Mouse (Mus musculus) thymus, postnatal 0 days (tissue): ENCODE results near the gene Fam221a. TPM values are rescaled to one million over a fixed set of nuclear protein-coding genes. Genes with fewer than 3 reads are reported as not detected.
"Not testable (repeated sequence)": the region's sequence is repeated elsewhere in the genome, so short reads cannot be mapped to it uniquely, and the experiment has no call there.

Experiments
- DNase-seq: peaks from one replicate; pipeline ENCODE4 v3.0.0-alpha.2; 2015; ENCODE audit warnings: low spot score
- polyA plus RNA-seq: library from polyadenylated mRNA; unstranded; fragments of >200 nt; fragmentation: Nextera tagmentation; extraction: Ambion mirVana; gene quantifications from 2 replicates; pipeline ENCODE4 v1.2.1, GENCODE M21; 2015

The Fam221a gene
- polyA plus RNA-seq, 1 experiment from 2014 or later: 12.1 TPM

DNA sequence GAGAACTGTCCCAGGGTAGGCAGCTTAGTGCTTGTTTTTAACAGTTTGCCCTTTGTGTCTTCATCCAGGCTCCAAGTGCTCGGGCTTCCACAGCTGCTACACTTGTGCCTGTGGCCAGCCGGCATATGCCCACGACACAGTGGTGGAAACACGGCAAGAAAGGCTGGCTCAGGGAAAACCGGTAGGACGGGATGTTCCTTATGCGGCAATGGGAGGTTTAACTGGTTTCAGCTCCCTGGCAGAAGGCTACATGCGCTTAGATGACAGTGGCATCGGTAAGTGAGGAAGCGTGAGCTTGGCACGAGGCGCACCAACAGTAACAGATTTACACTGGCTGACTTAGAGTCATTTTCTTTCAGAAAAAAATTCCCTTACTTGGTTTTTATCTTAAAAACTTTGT lies 10.8 kb downstream of the Fam221a start:
- no peak for DNase-seq

DNA sequence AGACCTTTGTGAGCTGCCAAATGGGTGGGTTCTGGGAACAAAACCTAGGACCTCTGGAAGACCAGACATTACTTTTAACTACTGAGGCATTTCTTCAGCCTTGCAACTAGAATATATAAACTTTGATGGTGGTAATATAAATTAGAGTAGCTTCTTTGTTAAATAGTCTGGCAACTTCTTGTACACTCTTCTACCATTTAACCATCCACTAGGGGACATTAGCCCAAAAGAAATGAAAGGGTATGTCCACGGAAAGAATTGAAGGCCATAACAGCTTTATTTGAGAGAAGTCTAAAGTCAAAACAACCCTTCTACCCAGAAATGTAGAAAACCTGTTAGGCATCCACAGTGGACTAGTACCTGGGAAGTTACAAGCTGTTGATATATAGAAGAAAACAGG lies 26.7 kb downstream of the Fam221a start:
- DNase-seq: no peak

DNA sequence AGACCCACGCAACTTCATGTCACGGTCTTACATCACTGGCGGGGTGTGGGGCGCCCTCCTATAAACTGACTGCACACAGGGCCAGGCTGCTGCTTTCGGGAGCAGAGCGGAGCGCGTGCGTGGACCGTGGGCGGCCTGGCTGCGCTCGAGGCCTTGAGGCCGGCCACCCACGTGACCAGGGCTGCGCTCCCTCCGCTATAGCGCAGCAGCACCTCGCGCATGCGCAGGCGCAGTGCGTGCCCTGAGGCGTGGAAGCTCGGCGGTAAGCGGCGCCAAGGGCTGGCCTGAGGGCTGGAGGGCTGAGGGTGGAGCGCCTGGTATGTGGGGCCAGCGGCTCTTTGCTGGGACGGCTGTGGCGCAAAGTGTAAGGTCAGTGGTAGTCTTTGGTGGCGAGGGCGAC lies 27.8 kb downstream of the Fam221a start, which contains the start of gene Stk31:
Stk31 (plus strand) TSS at position 289 of the 400 bp plus-strand sequence.
- DNase-seq: no peak

DNA sequence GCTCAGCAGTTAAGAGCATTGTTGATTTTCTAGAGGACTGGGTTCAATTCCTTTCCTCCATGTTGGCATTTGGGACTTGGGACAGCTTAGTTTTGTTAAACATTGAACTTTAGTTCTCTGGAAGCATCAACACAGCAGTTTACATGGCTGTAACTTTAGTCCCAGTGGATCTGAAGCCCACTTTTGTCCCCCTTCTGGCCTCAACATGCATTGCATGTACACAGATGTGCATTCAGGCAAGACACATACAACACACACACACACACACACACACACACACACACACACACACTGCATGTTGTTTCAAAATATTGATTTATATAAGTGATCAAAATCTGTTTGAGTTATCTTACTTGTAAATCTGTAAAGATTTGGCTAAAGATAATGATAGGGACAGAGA lies 29.9 kb downstream of the Fam221a start:
- peak; percentile 45 for DNase-seq

DNA sequence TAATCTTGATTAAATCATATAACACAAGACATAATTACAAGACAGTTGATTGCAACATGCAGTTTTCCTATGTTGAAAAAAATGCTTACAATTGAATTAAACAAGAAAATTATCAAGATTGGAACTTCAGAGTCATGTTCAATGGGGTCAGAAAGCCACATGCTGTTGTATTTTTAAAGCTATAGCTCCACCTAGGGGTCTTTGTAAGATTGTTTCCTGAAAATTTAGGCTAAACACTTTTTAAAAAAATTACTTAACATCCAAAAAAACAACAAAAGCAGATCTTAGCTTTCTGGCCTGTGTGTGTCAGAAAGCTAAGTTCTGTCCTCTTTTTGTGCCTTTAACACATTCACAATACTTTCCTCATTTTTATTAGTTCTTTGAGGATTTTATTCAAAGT lies 30.8 kb downstream of the Fam221a start:
- DNase-seq: peak; percentile 62

DNA sequence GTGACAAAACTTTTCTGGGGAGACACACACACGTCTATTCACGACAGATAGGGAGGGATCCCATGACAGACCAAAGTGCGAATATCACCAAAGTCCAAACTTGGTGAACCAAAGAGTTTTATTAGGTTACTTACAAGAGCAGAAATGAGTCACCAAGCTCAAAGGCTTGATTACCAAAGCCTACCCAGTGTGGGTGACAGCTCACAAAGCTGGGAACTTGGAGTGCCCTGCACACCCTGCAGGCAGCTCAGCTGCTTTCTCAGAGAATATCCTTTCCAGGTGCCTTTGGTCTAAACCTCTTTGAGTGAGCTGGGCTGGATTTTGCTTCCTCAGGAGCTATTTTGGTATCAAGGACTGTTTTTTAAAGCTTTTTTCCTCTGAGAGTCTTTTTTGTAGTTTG lies 43.3 kb downstream of the Fam221a start:
- no peak for DNase-seq

DNA sequence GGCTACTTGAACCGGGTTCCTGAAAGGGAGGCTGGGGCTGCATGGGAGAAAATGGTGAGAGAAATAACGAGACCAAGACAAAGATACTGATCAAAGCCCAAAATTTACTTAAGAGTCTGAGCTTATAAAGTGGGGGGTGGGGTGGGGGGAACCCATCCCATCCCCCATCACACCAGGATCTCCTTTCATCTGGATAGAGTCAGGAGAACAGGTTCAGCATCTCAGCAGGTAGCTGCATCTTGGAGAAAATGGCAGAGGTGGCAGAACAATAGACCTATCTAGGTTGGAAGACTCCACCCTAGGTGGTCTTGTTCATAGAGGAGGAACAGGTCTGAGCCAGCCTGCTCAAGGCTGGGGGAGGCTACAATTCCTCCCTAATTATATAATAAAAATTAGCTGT lies 45.4 kb downstream of the Fam221a start:
- not testable (repeated sequence) for DNase-seq

DNA sequence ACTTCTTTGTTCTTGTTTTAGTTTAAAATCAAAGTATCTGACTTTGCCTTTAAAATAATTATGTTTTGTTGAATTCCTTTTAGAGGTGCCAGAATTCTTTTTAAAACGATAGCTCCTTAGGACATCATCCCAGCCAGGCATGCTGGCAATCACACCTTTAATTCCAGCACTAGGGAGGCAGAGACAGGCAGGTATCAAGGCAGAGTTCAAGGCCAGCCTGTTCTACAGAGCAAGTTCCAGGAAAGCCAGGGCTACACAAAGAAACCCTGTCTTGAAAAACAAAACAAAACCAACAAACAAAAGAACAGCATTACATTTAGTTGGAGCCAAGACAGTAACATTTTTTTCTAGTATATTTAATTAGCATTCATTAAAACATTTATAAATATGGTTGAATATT lies 48.4 kb downstream of the Fam221a start:
- no peak for DNase-seq

DNA sequence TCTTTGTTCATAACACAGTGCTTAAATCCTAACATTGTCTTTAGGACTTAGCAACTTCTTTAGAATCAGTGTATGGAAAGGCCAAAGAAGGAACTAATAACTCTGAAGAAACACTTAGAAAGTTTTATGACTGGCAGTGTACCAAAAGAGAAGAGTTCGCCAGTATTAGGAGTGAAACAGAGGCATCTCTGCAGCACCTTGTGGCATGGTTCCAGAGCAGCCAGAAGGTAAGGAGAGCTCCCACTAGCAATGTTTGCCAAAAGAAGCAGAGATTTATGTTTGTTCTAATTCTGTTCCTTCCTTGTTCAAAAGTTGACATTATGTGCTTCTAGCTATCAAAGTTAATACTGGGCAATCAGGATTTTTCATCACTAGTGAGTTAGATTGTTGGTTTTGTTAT lies 69.8 kb downstream of the Fam221a start:
- DNase-seq: no peak

Other genes starting within 250 kb of the Fam221a start
- 59.2 and 71.3 TPM in 2 replicates for gene Igf2bp3, start 152.8 kb upstream of the Fam221a start, polyA plus RNA-seq
- gene Tra2a, start 103.7 kb upstream of the Fam221a start, polyA plus RNA-seq: 90.5 and 99.0 TPM in 2 replicates
- 9.3 and 9.4 TPM in 2 replicates for gene Ccdc126, start 48.5 kb upstream of the Fam221a start, polyA plus RNA-seq
- 0.12 TPM in 1 of 2 replicates, not detected in the other for gene Stk31, start 27.9 kb downstream of the Fam221a start, polyA plus RNA-seq